Mouse (Mus musculus) testis, adult 2 months (tissue): ENCODE data around the gene 6330403K07Rik. TPM values are rescaled to one million over a fixed set of nuclear protein-coding genes. Genes with fewer than 3 reads are reported as not detected.

Source experiments
- H3K27ac ChIP-seq: fragments of 200-500 bp; 2 replicates; pipeline ENCODE4 v1.5.1; 2012; ENCODE audit warnings: low read depth, low read length; ENCODE audit not compliant: control insufficient read depth, insufficient read depth
- H3K27me3 ChIP-seq: fragments of 200-500 bp; 2 replicates; pipeline ENCODE4 v1.6.1; 2012; ENCODE audit warnings: mild to moderate bottlenecking, low read length, moderate library complexity; ENCODE audit not compliant: control insufficient read depth, insufficient read depth
- H3K36me3 ChIP-seq: fragments of 200-500 bp; 2 replicates; pipeline ENCODE4 v1.6.1; 2012; ENCODE audit warnings: mild to moderate bottlenecking, low read length; ENCODE audit not compliant: control insufficient read depth, insufficient read depth
- H3K4me1 ChIP-seq: fragments of 200-500 bp; 2 replicates; pipeline ENCODE4 v1.6.1; 2012; ENCODE audit warnings: low read length; ENCODE audit not compliant: control insufficient read depth, insufficient read depth
- H3K4me3 ChIP-seq: fragments of 200-500 bp; 2 replicates; pipeline ENCODE4 v1.5.1; 2012; ENCODE audit warnings: low read depth, mild to moderate bottlenecking, low read length, moderate library complexity, mixed read lengths; ENCODE audit not compliant: control insufficient read depth
- CTCF ChIP-seq: fragments of 200-500 bp; IDR thresholded peaks from 2 replicates; pipeline ENCODE4 v1.5.1; 2012; ENCODE audit warnings: low read depth, mild to moderate bottlenecking, inconsistent platforms, low read length, moderate library complexity; ENCODE audit not compliant: control insufficient read depth, insufficient read depth, insufficient replicate concordance
- POLR2A ChIP-seq: fragments of 200-500 bp; IDR thresholded peaks from 2 replicates; pipeline ENCODE4 v1.6.1; 2012; ENCODE audit warnings: low read depth, mild to moderate bottlenecking, inconsistent platforms, low read length, moderate library complexity; ENCODE audit not compliant: control insufficient read depth
- polyA plus RNA-seq: library from polyadenylated mRNA; depleted of rRNA; stranded (reverse); fragments of >200 nt; gene quantifications from 2 replicates; pipeline ENCODE4 v1.2.3, GENCODE M21; 2012; rRNA removed

6330403K07Rik gene
- polyA plus RNA-seq, result 0.24 TPM in 1 of 2 replicates, not detected in the other

- H3K4me3 ChIP-seq, result peak within 1 kb of the TSS; percentile 54
- H3K27me3 ChIP-seq, result no peaks in the 10 kb centered on the region
- TF ChIP-seq CTCF (no peak), POLR2A (no peak)
- H3K4me1 ChIP-seq, result peaks cover 7% of the 10 kb centered on the region
- H3K27ac ChIP-seq, result no peak within 1 kb of the TSS
- no peaks in the 10 kb centered on the region for H3K36me3 ChIP-seq
Measured at GRCm38 (mm10) chr11:71033163-71033761, at the start of gene 6330403K07Rik. 6330403K07Rik (minus strand) TSS chr11:71033513.

DNA sequence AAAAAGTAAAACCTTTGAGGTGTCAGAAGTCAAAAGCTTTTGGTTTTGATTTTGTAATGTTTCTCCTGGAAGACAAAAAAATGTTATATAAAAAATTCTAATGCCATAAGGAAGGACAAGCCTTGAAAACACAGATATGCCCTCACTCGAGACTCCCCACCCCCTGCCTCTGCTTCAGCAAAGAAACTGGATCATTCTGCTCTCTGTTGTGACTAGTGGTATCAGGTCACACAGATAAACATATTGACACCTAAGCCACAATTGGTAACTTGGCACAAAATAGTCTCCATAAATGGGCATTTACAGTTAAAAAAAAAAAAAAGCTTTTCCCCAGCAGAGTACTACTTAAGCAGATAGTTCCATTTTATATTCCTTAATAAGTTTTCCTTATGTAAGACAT lies 43.0 kb upstream of the 6330403K07Rik start:
- no peaks in the 10 kb centered on the region for H3K27me3 ChIP-seq
- TF ChIP-seq POLR2A, result no peak
- no peak for TF ChIP-seq CTCF
- H3K4me1 ChIP-seq, result no peaks in the 10 kb centered on the region
- no peak overlapping the region for H3K27ac ChIP-seq
- H3K4me3 ChIP-seq, result no peak overlapping the region
- H3K36me3 ChIP-seq, result no peaks in the 10 kb centered on the region

DNA sequence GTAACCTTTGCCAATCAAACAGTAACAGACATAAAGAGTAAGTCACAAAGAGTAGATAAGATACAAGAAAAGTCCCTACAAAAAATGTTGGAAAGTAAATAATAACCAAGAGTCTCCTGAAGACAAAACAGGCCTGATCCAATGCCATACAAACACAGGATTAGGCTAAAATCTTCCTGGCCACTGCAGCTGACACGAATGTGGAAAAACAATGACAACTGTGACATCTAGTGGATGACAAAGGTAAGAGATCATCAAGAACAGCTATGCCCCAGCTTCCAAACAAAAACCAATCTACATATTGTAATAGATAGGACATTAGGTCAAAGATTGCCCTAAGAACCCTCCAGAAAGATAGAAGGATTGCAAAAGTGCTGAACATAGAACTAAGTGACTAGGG lies 19.2 kb upstream of the 6330403K07Rik start:
- H3K27me3 ChIP-seq, result no peaks in the 10 kb centered on the region
- no peaks in the 10 kb centered on the region for H3K4me1 ChIP-seq
- H3K4me3 ChIP-seq, result no peak overlapping the region
- H3K36me3 ChIP-seq, result no peaks in the 10 kb centered on the region
- TF ChIP-seq CTCF, result no peak
- H3K27ac ChIP-seq, result no peak overlapping the region

DNA sequence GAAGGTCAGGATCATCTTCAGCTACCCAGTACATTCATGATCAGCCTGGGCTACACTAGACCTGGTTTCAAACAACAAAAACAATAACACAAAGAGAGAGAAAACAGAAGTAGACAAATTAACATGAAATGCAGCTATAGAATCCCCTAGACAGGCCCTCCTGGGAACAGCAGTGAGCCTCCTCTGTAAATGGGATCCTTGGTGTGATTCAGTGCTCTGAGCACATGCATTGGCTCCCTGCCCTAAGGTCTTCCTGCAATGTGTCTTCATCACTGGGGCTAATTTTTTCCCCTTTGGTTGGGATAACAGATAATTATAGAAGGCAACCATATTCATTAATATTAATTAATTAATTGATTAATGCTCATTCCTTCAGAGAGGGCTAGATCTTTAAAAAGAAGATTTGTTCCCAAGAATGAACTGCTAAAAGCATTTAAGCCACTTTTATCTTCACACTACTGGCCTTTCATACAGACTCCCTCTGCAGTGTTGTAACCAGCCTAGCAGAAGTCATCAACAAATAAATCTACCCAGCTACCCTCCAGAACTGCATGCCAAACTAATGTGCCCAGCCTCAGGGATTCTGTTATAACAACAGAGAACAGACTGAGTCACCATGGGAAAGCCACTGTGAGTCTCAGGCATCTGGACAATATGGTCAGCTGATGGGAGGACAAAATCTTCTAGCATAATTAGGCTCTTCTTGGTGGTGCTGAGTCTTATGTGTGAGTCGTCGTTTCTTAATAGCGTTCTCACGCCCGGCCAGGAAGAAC lies 6.4 kb upstream of the 6330403K07Rik start:
- Histone ChIP-seq H3K27me3 (no peaks in the 10 kb centered on the region), H3K36me3 (no peaks in the 10 kb centered on the region), H3K4me1 (no peaks in the 10 kb centered on the region), H3K4me3 (no peak overlapping the region), H3K27ac (no peak overlapping the region)
- TF ChIP-seq POLR2A (no peak), CTCF (no peak)

GRCm38 (mm10) chr11:71032491-71033162 lies 686 bp downstream of the 6330403K07Rik start:
- TF ChIP-seq CTCF (no peak), POLR2A (no peak)
- H3K4me3 ChIP-seq, result peak overlapping the region; percentile 54
- H3K27me3 ChIP-seq, result no peaks in the 10 kb centered on the region
- no peak overlapping the region for H3K27ac ChIP-seq
- peaks cover 7% of the 10 kb centered on the region for H3K4me1 ChIP-seq
- H3K36me3 ChIP-seq, result no peaks in the 10 kb centered on the region

DNA sequence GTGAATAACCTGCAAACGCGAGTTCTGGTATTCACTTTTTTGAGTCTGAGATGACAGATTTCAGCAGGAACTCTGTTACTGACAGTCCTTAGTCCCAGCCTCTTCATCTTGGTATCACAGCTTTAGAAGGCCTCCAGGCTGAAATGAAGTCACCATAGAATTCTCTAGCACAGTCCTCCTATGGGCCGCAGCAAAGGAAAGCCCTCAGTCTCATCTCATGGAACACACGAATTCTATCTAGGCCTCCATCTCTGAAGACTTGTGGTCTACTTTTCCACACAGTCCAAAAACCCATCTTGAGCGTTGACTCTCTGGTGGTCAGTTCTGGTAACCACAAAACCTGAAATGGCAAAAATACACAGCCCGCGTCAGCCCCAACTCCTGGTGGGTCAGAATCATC lies 1.2 kb downstream of the 6330403K07Rik start:
- Histone ChIP-seq H3K4me3 (no peak overlapping the region), H3K4me1 (peaks cover 7% of the 10 kb centered on the region), H3K36me3 (no peaks in the 10 kb centered on the region), H3K27ac (no peak overlapping the region), H3K27me3 (no peaks in the 10 kb centered on the region)
- TF ChIP-seq POLR2A, result no peak
- TF ChIP-seq CTCF, result no peak

- Histone ChIP-seq H3K36me3 (peaks cover under 1% of the 10 kb centered on the region; the same call in 1 of the 2 replicates), H3K4me1 (peaks cover 7% of the 10 kb centered on the region), H3K27ac (no peak overlapping the region), H3K4me3 (no peak overlapping the region), H3K27me3 (no peaks in the 10 kb centered on the region)
- TF ChIP-seq POLR2A (no peak), CTCF (no peak)
Measured at GRCm38 (mm10) chr11:71029403-71030118, 3.8 kb downstream of the 6330403K07Rik start.
